Mouse (Mus musculus): ENCODE measurements around the gene Tenm4.

- TF ChIP-seq POLR2A (IDR thresholded peaks at IDR 0.05; ENCODE audit: borderline replicate concordance, insufficient read depth, low read length) (no peak), CTCF (IDR thresholded peaks at IDR 0.05; ENCODE audit: borderline replicate concordance, insufficient read depth, low read depth, low read length) (no peak)
Measured at GRCm38 (mm10) chr7:96887088-96887654, 716.1 kb downstream of the Tenm4 start.
